Mouse (Mus musculus) skeletal muscle tissue, adult 2 months (tissue): ENCODE data around the gene Atr.

Experiments used
- DNase-seq: peaks from one replicate; pipeline ENCODE4 v3.0.0-alpha.2; 2012; ENCODE audit warnings: low read depth, low spot score

The Atr gene

GRCm38 (mm10) chr9:95857414-95858026, at the start of gene Atr:
Gene Atr (plus strand): TSS chr9:95857597.
- DNase-seq = peak; percentile 90

GRCm38 (mm10) chr9:95809596-95809995, 47.8 kb upstream of the Atr start:
- no peak for DNase-seq

- DNase-seq = no peak
These were observed 45.6 kb upstream of the Atr start for GRCm38 (mm10) chr9:95811817-95812216.

- no peak for DNase-seq
These were observed 43.5 kb upstream of the Atr start for GRCm38 (mm10) chr9:95813721-95814531.

- DNase-seq = no peak
These were observed 42.3 kb upstream of the Atr start for GRCm38 (mm10) chr9:95815015-95815673.

GRCm38 (mm10) chr9:95815706-95816105, 41.7 kb upstream of the Atr start:
- no peak for DNase-seq

- DNase-seq = no peak
These were observed 34.9 kb upstream of the Atr start for GRCm38 (mm10) chr9:95822531-95822930.

- DNase-seq = no peak
These were observed 29.8 kb upstream of the Atr start for GRCm38 (mm10) chr9:95827565-95827964.

GRCm38 (mm10) chr9:95832758-95833157, 24.6 kb upstream of the Atr start:
- no peak for DNase-seq

GRCm38 (mm10) chr9:95834799-95835198, 22.6 kb upstream of the Atr start:
- no peak for DNase-seq

- no peak for DNase-seq
These were observed 21.7 kb upstream of the Atr start for GRCm38 (mm10) chr9:95835741-95836140.

- DNase-seq = no peak
These were observed 18.0 kb upstream of the Atr start for GRCm38 (mm10) chr9:95839424-95839823.

GRCm38 (mm10) chr9:95844825-95845460, 12.5 kb upstream of the Atr start, which contains the start of gene Pls1:
Gene Pls1 (minus strand): TSS chr9:95845311.
- peak; percentile 38 for DNase-seq

- no peak for DNase-seq
These were observed 11.7 kb upstream of the Atr start for GRCm38 (mm10) chr9:95845711-95846110.

- DNase-seq = no peak
These were observed 5.7 kb upstream of the Atr start for GRCm38 (mm10) chr9:95851671-95852070.

- DNase-seq = peak; percentile 42
These were observed 4.5 kb upstream of the Atr start for GRCm38 (mm10) chr9:95852896-95853295.

GRCm38 (mm10) chr9:95854891-95855290, 2.5 kb upstream of the Atr start:
- DNase-seq = no peak

GRCm38 (mm10) chr9:95856004-95856403, 1.4 kb upstream of the Atr start:
- DNase-seq = no peak

- DNase-seq = no peak
These were observed 702 bp downstream of the Atr start for GRCm38 (mm10) chr9:95858027-95858570.

- no peak for DNase-seq
These were observed 20.8 kb downstream of the Atr start for GRCm38 (mm10) chr9:95878246-95878645.

- DNase-seq = no peak
These were observed 25.4 kb downstream of the Atr start for GRCm38 (mm10) chr9:95882751-95883150.

GRCm38 (mm10) chr9:95897392-95897791, 40.0 kb downstream of the Atr start:
- DNase-seq = no peak
